Mouse (Mus musculus): Measurements from ENCODE around the gene Vav3. TPM values are rescaled to one million over a fixed set of nuclear protein-coding genes. Genes with fewer than 3 reads are reported as not detected.

The Vav3 gene
- polyA plus RNA-seq (2015; fragmentation: Nextera tagmentation; extraction: Ambion mirVana) = 8.1 and 10.4 TPM in 2 replicates

GRCm38 (mm10) chr3:109340274-109341070 is at the start of gene Vav3:
TSS of gene Vav3 (plus strand) at chr3:109340653.
- under 1% methylated on average over 87 of the region's 92 CpGs for WGBS
- no peak for TF ChIP-seq CTCF (IDR thresholded peaks at IDR 0.05; ENCODE audit: low read depth)
- peak within 1 kb of the TSS; percentile 99 for H3K4me2 ChIP-seq (replicated peaks; ENCODE audit: low read depth)
- H3K4me1 ChIP-seq (replicated peaks; ENCODE audit: control insufficient read depth, insufficient read depth, low read length) = 0 out of 2 replicates have a peak, but pooled peaks cover 2% of the 10 kb centered on the region
- ATAC-seq = peak; percentile 56
- H3K9ac ChIP-seq (ENCODE audit: low read depth, low read length) = peak within 1 kb of the TSS; percentile 42
- peak within 1 kb of the TSS; percentile 66 for H3K4me3 ChIP-seq (ENCODE audit: low read depth, low read length)
- H3K9me3 ChIP-seq (ENCODE audit: control insufficient read depth) = no peaks in the 10 kb centered on the region
- H3K27me3 ChIP-seq (replicated peaks; ENCODE audit: control insufficient read depth, insufficient read depth, low read length) = peaks cover 22% of the 10 kb centered on the region
- peak within 1 kb of the TSS; percentile 35 for H3K27ac ChIP-seq (ENCODE audit: low read depth, low read length)
- no peaks in the 10 kb centered on the region for H3K36me3 ChIP-seq (ENCODE audit: control insufficient read depth, insufficient read depth)

- Histone ChIP-seq H3K4me2 (replicated peaks; ENCODE audit: low read depth) (no peak overlapping the region), H3K27ac (ENCODE audit: low read depth, low read length) (no peak overlapping the region), H3K27me3 (replicated peaks; ENCODE audit: control insufficient read depth, insufficient read depth, low read length) (no peaks in the 10 kb centered on the region), H3K9ac (ENCODE audit: low read depth, low read length) (no peak overlapping the region), H3K4me3 (ENCODE audit: low read depth, low read length) (no peak overlapping the region), H3K36me3 (ENCODE audit: control insufficient read depth, insufficient read depth) (no peaks in the 10 kb centered on the region), H3K4me1 (replicated peaks; ENCODE audit: control insufficient read depth, insufficient read depth, low read length) (no peaks in the 10 kb centered on the region), H3K9me3 (ENCODE audit: control insufficient read depth) (no peaks in the 10 kb centered on the region)
- no peak for ATAC-seq
- WGBS = 69% methylated on average over 6 of the region's 6 CpGs
- no peak for TF ChIP-seq CTCF (IDR thresholded peaks at IDR 0.05; ENCODE audit: low read depth)
These were observed 41.6 kb upstream of the Vav3 start for GRCm38 (mm10) chr3:109298857-109299256.

GRCm38 (mm10) chr3:109299303-109300074 is 41.0 kb upstream of the Vav3 start:
- TF ChIP-seq CTCF (IDR thresholded peaks at IDR 0.05; ENCODE audit: low read depth) = no peak
- no peak for ATAC-seq
- Histone ChIP-seq H3K4me1 (replicated peaks; ENCODE audit: control insufficient read depth, insufficient read depth, low read length) (no peaks in the 10 kb centered on the region), H3K27me3 (replicated peaks; ENCODE audit: control insufficient read depth, insufficient read depth, low read length) (no peaks in the 10 kb centered on the region), H3K27ac (ENCODE audit: low read depth, low read length) (no peak overlapping the region), H3K4me3 (ENCODE audit: low read depth, low read length) (no peak overlapping the region), H3K9ac (ENCODE audit: low read depth, low read length) (no peak overlapping the region), H3K4me2 (replicated peaks; ENCODE audit: low read depth) (no peak overlapping the region), H3K36me3 (ENCODE audit: control insufficient read depth, insufficient read depth) (no peaks in the 10 kb centered on the region), H3K9me3 (ENCODE audit: control insufficient read depth) (no peaks in the 10 kb centered on the region)
- WGBS = 82% methylated on average over 4 of the region's 4 CpGs

- Histone ChIP-seq H3K36me3 (ENCODE audit: control insufficient read depth, insufficient read depth) (no peaks in the 10 kb centered on the region), H3K9me3 (ENCODE audit: control insufficient read depth) (no peaks in the 10 kb centered on the region), H3K27me3 (replicated peaks; ENCODE audit: control insufficient read depth, insufficient read depth, low read length) (no peaks in the 10 kb centered on the region), H3K27ac (ENCODE audit: low read depth, low read length) (no peak overlapping the region), H3K4me2 (replicated peaks; ENCODE audit: low read depth) (no peak overlapping the region), H3K9ac (ENCODE audit: low read depth, low read length) (no peak overlapping the region), H3K4me3 (ENCODE audit: low read depth, low read length) (no peak overlapping the region), H3K4me1 (replicated peaks; ENCODE audit: control insufficient read depth, insufficient read depth, low read length) (no peaks in the 10 kb centered on the region)
- no peak for TF ChIP-seq CTCF (IDR thresholded peaks at IDR 0.05; ENCODE audit: low read depth)
- ATAC-seq = no peak
- WGBS = 57% methylated on average over 2 of the region's 2 CpGs
These were observed 38.4 kb upstream of the Vav3 start for GRCm38 (mm10) chr3:109302059-109302458.

- TF ChIP-seq CTCF (IDR thresholded peaks at IDR 0.05; ENCODE audit: low read depth) = no peak
- Histone ChIP-seq H3K9ac (ENCODE audit: low read depth, low read length) (no peak overlapping the region), H3K27ac (ENCODE audit: low read depth, low read length) (no peak overlapping the region), H3K36me3 (ENCODE audit: control insufficient read depth, insufficient read depth) (no peaks in the 10 kb centered on the region), H3K4me3 (ENCODE audit: low read depth, low read length) (no peak overlapping the region), H3K9me3 (ENCODE audit: control insufficient read depth) (no peaks in the 10 kb centered on the region), H3K27me3 (replicated peaks; ENCODE audit: control insufficient read depth, insufficient read depth, low read length) (no peaks in the 10 kb centered on the region), H3K4me2 (replicated peaks; ENCODE audit: low read depth) (no peak overlapping the region), H3K4me1 (replicated peaks; ENCODE audit: control insufficient read depth, insufficient read depth, low read length) (no peaks in the 10 kb centered on the region)
- ATAC-seq = peak; percentile 91
- WGBS = 30% methylated on average over 7 of the region's 7 CpGs
These were observed 33.0 kb upstream of the Vav3 start for GRCm38 (mm10) chr3:109307406-109307805.

- no peaks in the 10 kb centered on the region for H3K4me1 ChIP-seq (replicated peaks; ENCODE audit: control insufficient read depth, insufficient read depth, low read length)
- H3K27me3 ChIP-seq (replicated peaks; ENCODE audit: control insufficient read depth, insufficient read depth, low read length) = no peaks in the 10 kb centered on the region
- WGBS = 69% methylated on average over 3 of the region's 3 CpGs
- ATAC-seq = no peak
- no peaks in the 10 kb centered on the region for H3K9me3 ChIP-seq (ENCODE audit: control insufficient read depth)
- no peak overlapping the region for H3K9ac ChIP-seq (ENCODE audit: low read depth, low read length)
- no peak overlapping the region for H3K4me2 ChIP-seq (replicated peaks; ENCODE audit: low read depth)
- no peak overlapping the region for H3K4me3 ChIP-seq (ENCODE audit: low read depth, low read length)
- H3K27ac ChIP-seq (ENCODE audit: low read depth, low read length) = no peak overlapping the region
- no peak for TF ChIP-seq CTCF (IDR thresholded peaks at IDR 0.05; ENCODE audit: low read depth)
- no peaks in the 10 kb centered on the region for H3K36me3 ChIP-seq (ENCODE audit: control insufficient read depth, insufficient read depth)
These were observed 32.0 kb upstream of the Vav3 start for GRCm38 (mm10) chr3:109308468-109308867.

Data from intestine, postnatal 0 days (tissue).